Mouse (Mus musculus) c-Kit-negative CD71-positive TER-119-positive erythroid progenitor cells, embryonic 14.5 days (primary cell): Measurements from ENCODE around the gene Slfn14.
"Not testable (repeated sequence)": the region's sequence is repeated elsewhere in the genome, so short reads cannot be mapped to it uniquely, and the experiment has no call there.

Experiments used
- DNase-seq: peaks from one replicate; pipeline ENCODE4 v3.0.0-alpha.2; 2013; ENCODE audit warnings: low read depth, low spot score

Slfn14 gene

DNA sequence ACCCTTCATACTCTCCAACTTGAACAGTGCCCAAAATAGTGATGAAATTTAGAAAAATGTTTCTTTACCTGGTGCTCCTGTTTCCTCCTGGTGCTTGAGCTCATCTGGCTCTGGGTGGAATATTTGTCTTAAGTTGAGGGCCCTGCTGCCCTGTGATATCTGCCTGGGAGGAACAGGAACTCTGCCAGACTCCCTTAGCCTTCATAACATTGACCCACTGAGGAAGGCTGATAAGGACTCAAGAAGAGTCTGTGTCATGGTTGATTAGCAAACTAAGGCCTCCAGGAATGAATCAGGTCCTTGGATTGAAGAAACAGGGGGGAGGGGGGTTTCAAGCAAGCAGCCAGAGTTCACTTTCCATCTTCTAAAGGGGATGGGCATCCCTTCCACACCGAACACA lies at the start of gene Slfn14:
Gene Slfn14, minus strand, starts transcription at position 161 of the 400 bp plus-strand sequence.
- DNase-seq, result peak; percentile 87

DNA sequence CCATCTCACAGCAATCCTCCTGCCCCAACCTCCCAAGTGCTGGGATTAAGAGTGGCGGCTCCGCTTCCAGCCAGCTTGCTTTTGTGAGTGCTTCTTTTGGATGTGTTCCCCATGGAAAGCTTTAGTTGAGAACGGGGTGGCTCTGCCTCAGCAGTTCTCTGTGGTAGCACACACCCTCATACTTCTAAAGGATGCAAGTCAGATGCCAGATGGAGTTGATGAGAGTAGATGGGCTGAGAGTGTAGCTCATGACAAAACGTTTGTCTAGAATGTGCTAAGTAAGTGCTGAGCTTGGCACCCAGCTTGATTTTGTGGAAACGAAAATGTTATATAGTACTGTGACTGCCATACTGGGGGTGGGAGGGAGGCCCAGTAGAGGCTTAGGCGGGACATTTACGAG lies 49.3 kb upstream of the Slfn14 start:
- no peak for DNase-seq

DNA sequence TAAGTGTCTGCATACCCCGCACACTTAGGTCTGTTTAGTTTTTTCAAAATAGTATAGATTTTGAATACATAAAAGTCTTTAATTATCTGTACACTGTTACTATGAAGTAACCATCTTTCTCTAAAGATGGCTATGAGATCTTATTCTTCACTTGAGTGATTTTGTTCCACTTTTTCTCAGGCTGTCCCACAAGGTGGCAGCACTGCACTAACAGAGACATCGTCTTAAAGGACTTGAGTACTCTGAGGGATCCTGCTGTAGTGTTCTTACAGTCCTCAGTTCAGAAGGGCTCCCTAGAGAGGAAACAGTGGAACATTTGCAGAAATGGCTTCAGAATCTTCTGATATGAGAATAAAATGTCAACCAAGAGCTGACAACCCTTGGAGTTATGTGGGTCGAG lies 40.9 kb upstream of the Slfn14 start:
- DNase-seq, result peak; percentile 28

DNA sequence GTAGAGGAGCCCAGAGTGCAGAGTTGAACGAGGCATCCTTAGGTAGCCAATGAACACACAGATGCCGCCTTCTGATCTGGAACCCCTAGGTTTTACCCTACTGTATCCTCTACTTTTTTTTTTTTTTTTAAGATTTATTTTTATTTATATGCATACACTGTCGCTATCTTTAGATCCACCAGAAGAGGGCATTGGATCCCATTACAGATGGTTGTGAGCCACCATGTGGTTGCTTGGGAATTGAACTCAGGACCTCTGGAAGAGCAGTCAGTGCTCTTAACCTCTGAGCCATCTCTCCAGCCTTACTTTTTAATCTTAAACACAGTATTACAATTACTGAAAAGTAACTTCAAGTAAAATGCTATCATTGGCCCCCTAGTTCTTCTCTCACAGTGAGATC lies 40.2 kb upstream of the Slfn14 start:
- DNase-seq, result not testable (repeated sequence)

DNA sequence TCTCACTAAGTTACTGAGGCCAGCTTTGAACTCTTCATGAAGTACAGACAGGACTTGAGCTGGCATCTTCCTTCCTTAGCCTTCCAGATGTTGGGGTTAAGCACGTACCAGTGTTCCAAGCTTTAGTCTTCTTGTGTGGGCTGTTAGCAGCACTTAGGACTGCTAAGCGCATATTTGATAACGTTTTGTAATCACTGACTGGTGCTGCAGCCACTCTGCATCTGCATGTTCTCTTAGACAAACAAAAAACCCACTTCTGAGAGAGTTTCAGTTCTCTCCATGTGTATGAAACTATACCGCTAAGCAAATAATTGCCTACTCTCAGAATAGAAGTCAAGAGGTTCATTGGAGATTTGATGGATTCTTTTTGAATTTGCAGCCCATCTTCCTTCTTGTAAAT lies 32.5 kb upstream of the Slfn14 start:
- no peak for DNase-seq

DNA sequence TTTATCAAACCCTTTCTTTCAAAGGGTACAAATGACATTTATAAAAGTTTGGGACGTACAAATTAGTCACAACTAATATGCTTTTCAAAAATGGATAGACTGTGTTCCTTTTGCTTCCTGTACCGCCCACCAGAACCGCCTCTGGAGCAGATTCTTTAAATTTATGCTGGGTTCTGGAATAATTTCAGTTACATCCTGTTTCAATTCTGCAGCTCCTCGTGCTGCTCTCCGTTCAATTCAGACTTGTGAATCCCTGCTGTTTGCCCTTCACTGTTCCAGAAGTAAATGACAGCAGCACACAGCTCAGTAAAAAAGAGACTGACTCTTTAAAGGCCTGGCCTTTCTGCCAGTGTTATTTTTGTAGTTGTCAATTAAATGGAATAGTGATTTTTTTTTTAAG lies 25.9 kb upstream of the Slfn14 start:
- no peak for DNase-seq

DNA sequence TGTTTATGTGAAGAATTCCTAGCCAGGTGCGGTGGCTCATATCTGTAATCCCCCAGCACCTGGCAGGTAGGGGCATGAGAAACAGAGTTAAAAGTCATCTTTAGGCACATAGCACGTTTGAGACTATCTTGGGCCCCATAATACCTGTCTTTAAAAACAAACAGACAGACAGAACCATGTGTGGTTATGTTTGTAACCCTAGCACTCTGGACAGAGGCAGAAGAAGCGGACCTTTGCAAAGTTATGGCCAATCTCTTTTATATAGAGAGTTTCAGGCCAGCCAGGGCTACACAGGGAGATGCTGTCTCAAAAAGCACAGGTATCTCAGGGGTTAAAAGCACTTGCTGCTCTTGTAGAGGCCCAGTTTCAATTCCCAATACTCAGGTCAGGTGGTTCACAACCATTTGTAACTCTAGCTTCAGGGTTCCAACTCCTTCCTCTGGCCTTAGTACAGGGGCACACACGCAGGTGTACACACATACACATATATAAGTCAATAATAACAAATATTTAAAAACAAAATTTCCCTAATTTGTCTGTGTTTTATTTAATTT lies 20.3 kb upstream of the Slfn14 start:
- DNase-seq, result no peak

DNA sequence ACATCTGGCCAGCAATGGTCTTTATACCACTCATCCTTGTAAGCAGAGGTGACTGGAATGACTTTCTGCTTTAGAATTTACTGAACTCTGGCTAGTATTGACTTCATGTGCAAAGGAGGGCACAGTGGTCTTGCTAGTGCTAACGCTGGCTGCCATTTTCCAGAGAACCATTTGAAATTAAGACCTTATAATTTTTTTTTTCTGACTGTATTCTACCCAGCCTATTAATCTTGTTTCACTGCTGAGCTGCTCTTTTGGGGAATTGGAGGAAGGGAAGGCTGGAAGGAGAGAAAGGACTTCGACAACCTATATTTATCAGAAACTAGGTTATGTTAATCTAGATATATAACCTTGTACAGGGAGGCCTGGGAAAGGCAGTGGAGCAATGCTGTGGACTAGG lies 18.0 kb upstream of the Slfn14 start:
- no peak for DNase-seq

DNA sequence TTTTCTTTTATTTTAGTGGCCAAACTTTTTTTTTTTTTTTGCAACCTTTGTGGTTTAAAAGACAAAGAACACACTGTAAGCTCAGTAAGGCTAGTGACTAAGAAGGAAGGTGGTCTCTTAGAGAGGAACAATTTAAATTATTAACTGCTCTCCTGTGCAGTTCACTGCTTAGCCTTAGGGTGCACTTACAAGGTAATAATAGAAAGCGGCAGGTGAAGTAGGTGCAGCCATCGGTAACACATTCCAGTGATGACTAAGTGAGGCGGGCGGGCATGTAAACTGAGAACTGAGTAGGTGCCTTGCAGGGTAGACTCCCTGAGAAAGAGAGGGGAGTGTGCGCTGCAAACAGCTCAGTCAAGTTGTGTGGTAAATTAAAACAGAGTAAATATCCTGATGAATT lies 17.2 kb upstream of the Slfn14 start:
- no peak for DNase-seq

DNA sequence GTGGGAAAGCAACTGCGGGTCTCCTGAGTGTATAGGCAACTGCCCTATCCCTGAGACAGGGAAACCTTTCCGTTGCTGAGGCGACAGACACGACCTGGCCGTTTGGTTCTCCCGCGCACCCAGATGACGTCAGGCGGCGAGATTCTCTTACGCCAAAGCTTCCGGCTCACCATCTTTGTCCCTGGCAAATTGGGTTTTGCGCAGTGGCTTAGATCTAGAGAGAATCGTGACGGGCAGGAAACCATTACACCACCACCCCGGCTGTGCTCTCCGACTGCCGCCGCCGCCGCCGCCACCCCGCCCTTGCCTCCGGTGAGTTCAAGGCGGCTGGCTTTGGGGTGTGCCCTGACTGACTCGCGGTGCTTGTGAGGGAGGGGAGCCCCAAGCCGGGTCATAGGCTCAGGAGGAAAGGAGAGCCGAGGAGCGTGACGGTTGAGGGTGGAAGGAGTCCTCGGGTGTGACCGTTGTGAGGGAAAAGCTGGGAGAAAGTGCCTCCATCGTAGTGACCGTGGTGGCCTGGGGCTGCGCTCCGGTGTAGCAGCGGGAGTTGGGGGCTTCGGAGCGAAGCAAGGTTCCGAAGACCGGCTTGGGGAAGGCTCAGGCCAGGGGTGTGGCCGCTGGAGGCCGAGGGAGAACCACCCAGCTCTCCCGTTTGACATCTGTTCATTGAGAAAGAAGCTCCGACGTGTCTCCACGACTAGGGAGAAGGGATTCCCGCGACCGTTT lies 16.2 kb upstream of the Slfn14 start, which contains the start of gene Pex12:
Gene Pex12, minus strand, starts transcription at position 61 of the 726 bp plus-strand sequence.
- peak; percentile 85 for DNase-seq

DNA sequence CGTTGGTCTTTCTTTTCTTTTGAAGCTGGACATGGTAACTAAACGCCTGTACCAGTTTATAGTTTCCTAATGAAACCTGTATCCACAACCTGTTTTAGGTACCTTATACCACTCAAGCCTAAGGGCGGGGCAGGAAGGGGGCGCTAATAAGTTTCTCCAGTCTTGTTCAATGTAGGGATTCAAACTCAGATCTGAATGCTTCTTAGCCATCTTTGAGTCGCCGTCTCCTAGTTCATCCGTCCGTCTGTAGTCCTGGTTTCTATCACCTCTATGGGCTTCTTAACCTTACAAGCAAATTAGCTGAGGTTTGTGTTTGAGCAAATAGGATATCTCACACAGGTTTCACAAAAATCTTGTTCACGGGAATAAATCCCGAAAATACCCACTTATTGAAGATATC lies 15.6 kb upstream of the Slfn14 start:
- DNase-seq, result no peak

DNA sequence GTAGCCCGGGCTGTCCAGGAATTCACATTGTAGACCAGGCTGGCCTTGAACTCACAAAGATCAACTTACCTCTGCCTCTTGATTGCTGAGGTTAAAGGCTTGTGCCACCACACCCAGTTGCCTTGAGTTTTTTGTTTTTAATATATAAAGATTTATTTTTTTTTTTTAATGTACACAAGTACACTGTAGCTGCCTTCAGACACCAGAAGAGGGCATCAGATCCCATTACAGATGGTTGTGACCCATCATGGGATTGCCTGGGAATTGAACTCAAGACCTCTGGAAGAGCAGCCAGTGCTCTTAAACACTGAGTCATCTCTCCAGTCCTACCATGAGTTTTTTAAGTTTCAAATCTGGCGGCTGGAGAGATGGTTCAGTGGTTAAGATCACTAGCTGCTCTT lies 14.9 kb upstream of the Slfn14 start:
- no peak for DNase-seq

DNA sequence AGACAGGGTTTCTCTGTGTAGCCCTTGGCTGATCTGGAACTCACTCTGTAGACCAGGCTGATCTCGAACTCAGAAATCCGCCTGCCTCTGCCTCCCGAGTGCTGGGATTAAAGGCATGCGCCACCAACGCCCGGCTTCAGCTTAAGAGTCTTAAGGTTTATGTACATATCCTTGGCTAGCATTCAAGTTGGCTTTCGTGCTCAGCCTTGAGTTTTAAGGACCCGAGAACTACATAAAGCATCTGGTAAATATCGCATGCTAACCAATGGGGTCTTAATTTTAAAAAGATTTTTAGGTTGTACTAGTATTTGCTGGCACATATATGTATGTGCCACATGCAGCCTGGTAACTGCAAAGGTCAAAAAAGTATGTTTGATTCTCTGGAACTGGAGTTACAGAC lies 13.2 kb upstream of the Slfn14 start:
- DNase-seq, result no peak

DNA sequence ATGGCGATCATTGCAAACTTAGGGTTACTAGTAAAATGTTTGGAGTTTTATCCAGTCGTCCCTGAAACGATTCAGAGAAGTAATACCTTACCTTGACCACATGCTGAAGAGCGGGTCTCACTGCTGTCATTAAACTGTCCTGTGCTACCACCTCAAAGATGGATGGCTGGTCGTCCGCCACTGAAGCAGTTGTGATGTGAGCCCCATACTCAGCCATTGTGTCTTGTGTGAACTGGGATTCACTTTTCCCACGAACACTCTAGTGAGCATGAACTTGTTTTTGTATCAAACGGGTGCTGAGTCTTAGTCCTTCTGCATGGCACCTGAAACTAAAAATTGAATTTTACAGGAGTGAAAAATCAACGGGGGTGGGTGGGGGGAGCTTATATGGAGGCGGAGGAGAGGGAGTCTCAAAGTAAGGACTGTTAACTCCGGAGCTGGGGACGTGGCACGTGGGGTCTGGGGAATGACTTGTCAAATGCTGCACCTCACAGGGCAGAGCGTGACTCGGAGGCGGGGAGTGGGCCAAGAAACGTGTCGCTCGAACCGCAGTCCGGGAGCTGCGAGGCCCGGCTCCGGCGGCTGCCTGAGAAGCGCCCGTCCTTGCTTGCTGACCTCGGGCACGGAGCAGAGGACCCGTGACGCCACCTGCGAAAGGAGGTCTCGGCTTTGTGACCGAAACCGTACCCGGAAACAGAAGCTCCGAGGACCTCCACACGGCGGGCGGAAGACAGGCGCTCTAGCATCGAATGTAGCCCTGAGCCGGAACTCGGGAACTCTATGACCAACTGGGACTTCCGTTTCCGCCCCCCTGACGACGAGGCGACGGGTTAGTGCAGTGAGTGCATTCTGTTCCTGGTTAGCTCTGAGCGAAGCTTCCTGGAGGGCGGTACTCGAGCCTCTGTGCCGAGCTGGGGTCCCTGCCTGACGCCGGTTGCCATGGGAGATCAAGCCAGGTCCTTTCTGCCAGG lies 12.0 kb upstream of the Slfn14 start, which contains the start of gene Ap2b1:
Gene Ap2b1, plus strand, starts transcription at position 800 of the 971 bp plus-strand sequence.
- DNase-seq, result peak; percentile 75

DNA sequence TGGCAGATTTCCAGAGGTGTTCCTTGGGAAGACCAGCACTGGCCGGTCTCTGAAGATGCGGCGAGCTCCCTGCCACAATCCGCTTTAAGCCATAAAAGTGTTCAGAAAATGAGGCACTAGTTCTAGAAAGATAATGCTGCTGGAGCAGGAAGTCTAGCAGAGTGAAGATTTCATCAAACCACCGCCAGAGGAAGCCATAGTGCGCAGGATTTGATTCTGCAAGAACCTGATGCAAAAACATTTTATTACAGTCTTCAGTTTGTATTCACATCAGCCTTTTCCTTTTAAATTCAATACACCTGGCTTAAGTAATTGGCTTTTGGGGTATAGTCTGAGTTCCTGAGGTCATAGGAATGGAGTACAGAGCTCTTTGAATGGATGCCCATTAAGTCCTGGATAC lies 11.3 kb upstream of the Slfn14 start:
- DNase-seq, result no peak

DNA sequence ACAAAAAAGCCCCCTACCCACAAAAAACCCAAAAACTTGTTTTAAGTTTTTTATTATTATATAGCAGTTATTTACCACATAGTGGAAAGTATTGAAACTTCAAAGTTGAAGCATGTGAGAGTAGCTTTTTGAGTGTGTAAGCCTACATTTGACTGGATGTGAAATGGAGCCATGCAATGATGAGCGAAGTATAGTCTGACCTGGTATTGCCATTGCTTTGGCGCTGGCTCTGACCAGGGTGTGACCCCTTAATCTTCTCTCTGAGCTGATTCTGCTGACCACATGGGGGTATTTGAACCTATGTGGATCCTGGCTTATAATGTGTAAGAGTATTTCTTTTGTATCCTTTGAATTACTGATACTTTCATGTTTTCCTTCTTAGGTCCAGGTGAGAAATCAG lies 7.6 kb upstream of the Slfn14 start:
- DNase-seq, result no peak

DNA sequence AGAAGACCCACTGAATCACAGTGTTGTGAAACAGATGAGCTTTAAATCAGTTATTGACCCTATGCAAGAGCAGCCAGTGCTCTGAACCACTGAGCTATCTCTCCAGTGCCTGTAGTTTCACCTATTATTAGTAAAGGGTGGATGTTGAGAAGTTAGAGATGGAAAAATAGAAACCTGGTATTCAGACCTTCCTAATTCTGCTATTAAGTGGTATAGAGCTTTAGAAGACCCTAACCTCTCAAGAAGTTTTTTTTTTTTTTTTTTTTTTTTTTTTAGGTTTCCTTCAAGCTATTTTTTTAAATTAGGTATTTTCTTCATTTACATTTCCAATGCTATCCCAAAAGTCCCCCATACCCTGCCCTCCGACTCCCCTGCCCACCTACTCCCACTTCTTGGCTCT lies 6.7 kb upstream of the Slfn14 start:
- DNase-seq, result no peak

DNA sequence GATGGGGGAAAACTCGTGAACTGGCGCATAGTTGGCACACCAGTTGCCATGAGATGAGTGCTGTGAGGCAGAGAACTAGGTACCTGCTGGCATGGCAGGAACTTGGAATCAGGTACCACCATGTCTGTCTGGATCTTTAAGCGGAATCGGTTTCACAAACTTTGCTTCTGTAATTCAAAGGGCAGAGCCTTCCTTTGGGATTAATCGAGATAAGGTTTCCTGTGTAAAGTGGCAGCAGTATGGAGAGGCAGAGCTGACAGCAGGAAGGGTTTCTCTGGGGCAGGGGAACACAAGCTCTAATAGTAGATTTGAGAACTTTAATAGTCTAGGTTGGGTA lies 5.7 kb upstream of the Slfn14 start:
- no peak for DNase-seq

DNA sequence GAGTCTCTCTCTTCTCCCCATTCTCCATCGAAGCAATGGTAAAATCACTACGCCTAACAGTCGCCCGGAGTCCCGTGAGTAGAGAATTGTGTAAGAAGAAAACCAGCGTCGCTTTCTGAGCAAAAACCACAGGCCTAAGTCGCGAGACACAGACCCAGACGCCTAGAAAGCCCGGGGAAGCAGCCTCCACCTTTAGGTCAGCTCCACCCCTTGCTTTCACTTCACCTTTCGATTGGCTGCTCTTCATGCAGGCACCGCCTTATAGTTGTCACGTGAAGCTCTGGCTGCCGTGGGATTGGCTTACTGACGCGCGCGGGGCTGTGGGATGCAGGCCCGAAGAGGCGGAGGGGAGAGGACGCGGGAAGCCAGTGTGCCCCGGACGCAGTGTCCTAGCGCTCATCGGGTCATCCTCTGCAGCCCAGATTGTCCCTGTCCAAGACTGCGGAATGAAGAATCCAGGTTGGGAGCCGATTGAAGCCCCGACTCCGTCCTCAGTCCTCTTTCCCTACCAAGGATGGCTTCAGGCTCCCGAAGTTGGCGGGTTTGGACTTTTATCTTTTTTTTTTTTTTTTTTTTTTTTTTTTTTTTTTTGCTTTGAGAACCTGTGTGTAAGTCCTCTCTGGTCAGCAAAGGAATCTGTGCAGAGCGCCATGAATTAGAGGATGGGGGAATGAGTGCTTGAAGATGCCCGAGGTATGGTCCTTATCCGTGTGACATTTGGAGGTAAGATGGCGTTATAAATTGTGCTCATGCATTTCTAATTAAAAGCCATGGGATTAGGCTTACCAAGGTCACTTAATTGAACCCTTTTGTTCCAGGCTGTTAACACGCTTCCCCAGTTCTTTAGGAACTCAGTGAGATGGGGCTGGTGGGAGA lies 5.1 kb upstream of the Slfn14 start:
- DNase-seq, result peak; percentile 91

DNA sequence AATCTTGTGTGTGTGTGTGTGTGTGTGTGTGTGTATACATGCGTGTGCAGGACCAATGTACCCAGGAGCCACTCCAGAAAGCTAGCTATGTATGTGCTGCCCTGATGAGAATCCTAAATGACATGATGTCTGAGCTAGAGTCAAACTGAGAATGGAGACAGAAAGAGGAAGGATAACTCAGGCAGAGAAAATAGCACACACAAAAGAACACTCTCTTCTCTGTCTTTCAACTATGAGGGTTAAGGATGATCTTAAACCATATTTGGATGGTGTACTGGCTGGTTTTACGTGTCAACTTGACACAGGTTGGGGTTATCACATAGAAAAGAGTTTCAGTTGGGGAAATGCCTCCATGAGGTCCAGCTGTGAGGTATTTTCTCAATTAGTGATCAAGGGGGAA lies 3.1 kb upstream of the Slfn14 start:
- DNase-seq, result no peak

DNA sequence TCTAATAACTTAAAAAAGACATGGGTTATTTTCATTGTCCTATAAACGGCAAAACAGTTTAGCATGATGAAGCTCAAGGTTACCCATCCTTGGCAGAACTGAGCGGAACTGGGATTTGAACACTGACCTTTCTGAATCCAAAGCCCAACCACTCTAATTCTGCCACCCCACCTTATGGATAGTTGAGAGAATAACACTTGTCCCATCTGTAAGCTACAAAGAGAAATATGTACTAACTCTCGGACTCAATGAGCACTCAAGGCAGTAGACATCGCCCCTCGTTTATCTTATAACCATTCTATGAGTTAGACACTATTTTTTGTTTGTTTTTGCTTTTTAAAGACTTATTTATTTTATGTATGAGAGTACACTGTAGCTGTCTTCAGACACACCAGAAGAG lies 2.5 kb upstream of the Slfn14 start:
- DNase-seq, result no peak

DNA sequence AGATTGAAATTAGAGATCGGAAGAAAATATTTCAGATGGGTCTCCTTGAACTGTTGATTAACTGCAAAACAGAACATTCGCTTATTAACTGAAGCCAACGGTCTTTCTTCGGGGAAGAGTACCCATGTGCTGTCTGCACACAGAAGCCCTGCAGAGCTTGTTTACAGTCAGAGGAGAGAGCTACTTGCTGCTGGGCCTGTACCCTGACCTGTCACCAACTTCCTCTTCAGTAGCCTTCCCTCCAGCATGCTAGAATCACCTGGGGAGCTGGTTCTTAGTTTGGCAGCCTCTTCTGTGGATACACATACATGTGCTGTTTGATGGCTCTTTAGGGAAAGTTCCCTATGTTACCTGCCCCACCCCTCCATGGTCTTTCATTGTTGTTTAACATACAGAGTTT lies 899 bp downstream of the Slfn14 start:
- no peak for DNase-seq
